Mouse (Mus musculus) MEL (cell line): Measurements from ENCODE around the gene Dnaic2.

Experiments
- CHD1 ChIP-seq: IDR thresholded peaks from 2 replicates; pipeline ENCODE4 v1.6.1; 2012; ENCODE audit warnings: low read depth, mild to moderate bottlenecking, inconsistent platforms, low read length, improper control_type of control experiment
- CTCF ChIP-seq, 3 experiments: IDR thresholded peaks in 2 of 3; conservative IDR thresholded peaks in 1 of 3; 2 replicates each; pipeline ENCODE4 v1.5.1; 2011 to 2012; ENCODE audit warnings: low read length in 3 of 3, low read depth in 2 of 3, mild to moderate bottlenecking in 2 of 3, improper control_type of control experiment in 1 of 3, inconsistent platforms in 1 of 3, mixed read lengths in 1 of 3, moderate library complexity in 1 of 3; ENCODE audit not compliant: control insufficient read depth in 1 of 3, insufficient read depth in 1 of 3, poor library complexity in 1 of 3, severe bottlenecking in 1 of 3
- KAT2A ChIP-seq: conservative IDR thresholded peaks from 2 replicates; pipeline ENCODE4 v1.6.1; 2012; ENCODE audit warnings: low read depth, low read length, improper control_type of control experiment, inconsistent platforms
- POLR2AphosphoS5 ChIP-seq: IDR thresholded peaks from 2 replicates; pipeline ENCODE4 v1.6.1; 2012; ENCODE audit warnings: low read depth, borderline replicate concordance, mild to moderate bottlenecking, inconsistent platforms, low read length, moderate library complexity, mixed read lengths
- SMC3 ChIP-seq: IDR thresholded peaks from 2 replicates; pipeline ENCODE4 v1.6.1; 2011; ENCODE audit warnings: low read depth, low read length, improper control_type of control experiment
- USF2 ChIP-seq, 2 experiments: IDR thresholded peaks; 2 replicates each; pipeline ENCODE4 v1.6.1; 2011 to 2012; ENCODE audit warnings: improper control_type of control experiment in 2 of 2, low read length in 2 of 2, borderline replicate concordance in 1 of 2, inconsistent platforms in 1 of 2, low read depth in 1 of 2, mild to moderate bottlenecking in 1 of 2; ENCODE audit not compliant: insufficient read depth in 1 of 2

- TF ChIP-seq USF2 (IDR thresholded peaks at IDR 0.05; ENCODE audit: borderline replicate concordance in 1 of 2, insufficient read depth in 1 of 2, low read depth in 1 of 2, low read length in 2 of 2): no peak
- no peak for TF ChIP-seq CTCF (IDR thresholded peaks at IDR 0.05 in 2 of 3, conservative IDR thresholded peaks at IDR 0.05 in 1 of 3; ENCODE audit: control insufficient read depth in 1 of 3, insufficient read depth in 1 of 3, low read depth in 2 of 3, low read length in 3 of 3, poor library complexity in 1 of 3, severe bottlenecking in 1 of 3)
- TF ChIP-seq POLR2AphosphoS5: no peak
- no peak for TF ChIP-seq CHD1
- TF ChIP-seq SMC3: no peak
- no peak for TF ChIP-seq KAT2A
Measured at GRCm38 (mm10) chr11:114681054-114681453, 46.2 kb upstream of the Dnaic2 start.
